Mouse (Mus musculus): ENCODE results near the gene Cpsf6. TPM values are rescaled to one million over a fixed set of nuclear protein-coding genes. Genes with fewer than 3 reads are reported as not detected.
"Not testable (repeated sequence)": the region's sequence is repeated elsewhere in the genome, so short reads cannot be mapped to it uniquely, and the experiment has no call there.

Cpsf6 gene
- polyA plus RNA-seq, 2 experiments = 119 to 144 TPM

GRCm38 (mm10) chr10:117393196-117393890 lies 13.5 kb upstream of the Cpsf6 start:
- Histone ChIP-seq H3K4me1 (ENCODE audit: control insufficient read depth, insufficient read depth, low read length) (peaks cover 3% of the 10 kb centered on the region), H3K27me3 (ENCODE audit: control insufficient read depth, insufficient read depth, low read length) (no peaks in the 10 kb centered on the region), H3K9ac (ENCODE audit: low read depth, low read length, severe bottlenecking) (peak overlapping the region; percentile 53), H3K27ac (replicated peaks; ENCODE audit: low read depth, low read length) (no peak overlapping the region), H3K4me2 (replicated peaks; ENCODE audit: low read depth, low read length, severe bottlenecking) (peak overlapping the region; percentile 70), H3K4me3 (replicated peaks; ENCODE audit: low read length) (peak overlapping the region; percentile 38), H3K9me3 (ENCODE audit: control insufficient read depth, low read length) (no peaks in the 10 kb centered on the region), H3K36me3 (ENCODE audit: control insufficient read depth, insufficient read depth, low read length) (no peaks in the 10 kb centered on the region)
- ATAC-seq (ENCODE audit: low FRiP score, low read depth) (peak; percentile 75), DNase-seq (ENCODE audit: low spot score) (peak; percentile 62)
- no peak for TF ChIP-seq POLR2A (IDR thresholded peaks at IDR 0.05; ENCODE audit: borderline replicate concordance, extremely low read depth, insufficient read depth, insufficient read length)
- WGBS = 4% methylated on average over 22 of the region's 27 CpGs

GRCm38 (mm10) chr10:117392832-117393195 lies 13.0 kb upstream of the Cpsf6 start:
- Histone ChIP-seq H3K4me1 (ENCODE audit: control insufficient read depth, insufficient read depth, low read length) (peaks cover 3% of the 10 kb centered on the region), H3K4me3 (replicated peaks; ENCODE audit: low read length) (peak overlapping the region; percentile 38), H3K4me2 (replicated peaks; ENCODE audit: low read depth, low read length, severe bottlenecking) (peak overlapping the region; percentile 70), H3K36me3 (ENCODE audit: control insufficient read depth, insufficient read depth, low read length) (no peaks in the 10 kb centered on the region), H3K9ac (ENCODE audit: low read depth, low read length, severe bottlenecking) (peak overlapping the region; percentile 53; the same call in 1 of the 2 replicates), H3K27ac (replicated peaks; ENCODE audit: low read depth, low read length) (no peak overlapping the region), H3K27me3 (ENCODE audit: control insufficient read depth, insufficient read depth, low read length) (no peaks in the 10 kb centered on the region), H3K9me3 (ENCODE audit: control insufficient read depth, low read length) (no peaks in the 10 kb centered on the region)
- WGBS = 4% methylated on average over 6 of the region's 6 CpGs
- DNase-seq (ENCODE audit: low spot score) = no peak
- no peak for TF ChIP-seq POLR2A (IDR thresholded peaks at IDR 0.05; ENCODE audit: borderline replicate concordance, extremely low read depth, insufficient read depth, insufficient read length)
- peak; percentile 51; the same call in 1 of the 2 replicates for ATAC-seq (ENCODE audit: low FRiP score, low read depth)

DNA sequence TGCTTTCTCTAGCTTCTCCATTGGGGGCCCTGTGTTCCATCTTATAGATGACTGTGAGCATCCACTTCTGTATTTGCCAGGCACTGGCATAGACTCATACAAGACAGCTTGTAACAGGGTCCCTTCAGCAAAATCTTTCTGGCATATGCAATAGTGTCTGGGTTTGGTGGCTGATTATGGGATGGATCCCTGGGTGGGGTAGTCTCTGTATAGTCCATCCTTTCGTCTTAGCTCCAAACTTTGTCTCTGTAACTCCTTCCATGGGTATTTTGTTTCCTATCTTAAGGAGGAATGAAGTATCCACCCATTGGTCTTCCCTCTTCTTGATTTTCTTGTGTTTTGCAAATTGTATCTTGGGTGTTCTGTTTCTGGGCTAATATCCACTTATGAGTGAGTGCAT lies 12.6 kb upstream of the Cpsf6 start:
- not testable (repeated sequence) for H3K4me1 ChIP-seq (ENCODE audit: control insufficient read depth, insufficient read depth, low read length); H3K27me3 ChIP-seq (ENCODE audit: control insufficient read depth, insufficient read depth, low read length); H3K9ac ChIP-seq (ENCODE audit: low read depth, low read length, severe bottlenecking); H3K27ac ChIP-seq (replicated peaks; ENCODE audit: low read depth, low read length); H3K9me3 ChIP-seq (ENCODE audit: control insufficient read depth, low read length); H3K36me3 ChIP-seq (ENCODE audit: control insufficient read depth, insufficient read depth, low read length); DNase-seq (ENCODE audit: low spot score); H3K4me3 ChIP-seq (replicated peaks; ENCODE audit: low read length); ATAC-seq (ENCODE audit: low FRiP score, low read depth); H3K4me2 ChIP-seq (replicated peaks; ENCODE audit: low read depth, low read length, severe bottlenecking)
- WGBS = 92% methylated on average over 1 of the region's 1 CpGs

DNA sequence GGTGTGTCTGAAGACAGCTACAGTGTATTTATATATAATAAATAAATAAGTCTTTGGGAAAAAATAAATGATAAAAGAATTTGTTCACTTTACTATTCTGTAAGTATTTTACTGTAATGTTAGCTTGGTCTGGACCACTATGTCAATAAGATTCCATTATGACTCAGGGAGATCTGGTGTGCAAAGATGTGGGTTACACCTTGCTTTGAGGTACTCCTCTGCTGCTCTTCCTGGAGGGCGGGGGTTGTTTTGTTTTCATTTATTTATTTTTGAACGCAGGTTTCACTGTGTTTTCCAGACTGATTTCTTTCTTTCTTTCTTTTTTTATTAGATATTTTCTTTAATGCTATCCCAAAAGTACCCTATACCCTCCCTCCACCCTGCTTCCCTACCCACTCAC lies 12.0 kb upstream of the Cpsf6 start:
- Histone ChIP-seq H3K4me3 (replicated peaks; ENCODE audit: low read length) (no peak overlapping the region), H3K4me1 (ENCODE audit: control insufficient read depth, insufficient read depth, low read length) (peaks cover 3% of the 10 kb centered on the region), H3K27ac (replicated peaks; ENCODE audit: low read depth, low read length) (no peak overlapping the region), H3K9ac (ENCODE audit: low read depth, low read length, severe bottlenecking) (no peak overlapping the region), H3K36me3 (ENCODE audit: control insufficient read depth, insufficient read depth, low read length) (no peaks in the 10 kb centered on the region), H3K4me2 (replicated peaks; ENCODE audit: low read depth, low read length, severe bottlenecking) (no peak overlapping the region), H3K27me3 (ENCODE audit: control insufficient read depth, insufficient read depth, low read length) (no peaks in the 10 kb centered on the region), H3K9me3 (ENCODE audit: control insufficient read depth, low read length) (no peaks in the 10 kb centered on the region)
- 98% methylated on average over 2 of the region's 2 CpGs for WGBS
- ATAC-seq (ENCODE audit: low FRiP score, low read depth) (no peak), DNase-seq (ENCODE audit: low spot score) (no peak)
- TF ChIP-seq POLR2A (IDR thresholded peaks at IDR 0.05; ENCODE audit: borderline replicate concordance, extremely low read depth, insufficient read depth, insufficient read length) = no peak

- H3K4me3 ChIP-seq (replicated peaks; ENCODE audit: low read length) = no peak overlapping the region
- H3K9ac ChIP-seq (ENCODE audit: low read depth, low read length, severe bottlenecking) = no peak overlapping the region
- WGBS = 31% methylated on average over 5 of the region's 5 CpGs
- no peaks in the 10 kb centered on the region for H3K27me3 ChIP-seq (ENCODE audit: control insufficient read depth, insufficient read depth, low read length)
- H3K9me3 ChIP-seq (ENCODE audit: control insufficient read depth, low read length) = no peaks in the 10 kb centered on the region
- H3K4me1 ChIP-seq (ENCODE audit: control insufficient read depth, insufficient read depth, low read length) = no peaks in the 10 kb centered on the region; the same call in 1 of the 2 replicates
- no peaks in the 10 kb centered on the region for H3K36me3 ChIP-seq (ENCODE audit: control insufficient read depth, insufficient read depth, low read length)
- no peak overlapping the region for H3K27ac ChIP-seq (replicated peaks; ENCODE audit: low read depth, low read length)
- no peak for ATAC-seq (ENCODE audit: low FRiP score, low read depth)
- H3K4me2 ChIP-seq (replicated peaks; ENCODE audit: low read depth, low read length, severe bottlenecking) = no peak overlapping the region
- no peak for DNase-seq (ENCODE audit: low spot score)
- no peak for TF ChIP-seq POLR2A (IDR thresholded peaks at IDR 0.05; ENCODE audit: borderline replicate concordance, extremely low read depth, insufficient read depth, insufficient read length)
Observed at GRCm38 (mm10) chr10:117391057-117391456, 11.2 kb upstream of the Cpsf6 start.
